Mouse (Mus musculus): Measurements from ENCODE around the gene Dcpp2. TPM values are rescaled to one million over a fixed set of nuclear protein-coding genes. Genes with fewer than 3 reads are reported as not detected.

The Dcpp2 gene
- polyA plus RNA-seq, 1 experiment from 2014 or later = not detected

- WGBS = 44% methylated on average over 5 of the region's 5 CpGs
- DNase-seq (ENCODE audit: low spot score) = peak; percentile 71
- Histone ChIP-seq H3K9ac (ENCODE audit: low read length) (no peak overlapping the region), H3K4me1 (ENCODE audit: control insufficient read depth, insufficient read depth, low read length) (no peaks in the 10 kb centered on the region), H3K27me3 (ENCODE audit: control insufficient read depth, insufficient read depth, low read length) (no peaks in the 10 kb centered on the region), H3K9me3 (ENCODE audit: control insufficient read depth, low read length) (no peaks in the 10 kb centered on the region), H3K36me3 (ENCODE audit: control insufficient read depth, insufficient read depth, low read length) (no peaks in the 10 kb centered on the region), H3K4me3 (ENCODE audit: low read depth, low read length) (no peak overlapping the region), H3K4me2 (ENCODE audit: low read depth) (no peak overlapping the region), H3K27ac (ENCODE audit: low read depth, low read length) (no peak overlapping the region)
- peak; percentile 53; the same call in 1 of the 2 replicates for ATAC-seq (ENCODE audit: insufficient read depth, low FRiP score, low TSS enrichment)
These were observed 27.4 kb upstream of the Dcpp2 start for GRCm38 (mm10) chr17:23853292-23853691.

- Histone ChIP-seq H3K4me1 (ENCODE audit: control insufficient read depth, insufficient read depth, low read length) (no peaks in the 10 kb centered on the region), H3K27me3 (ENCODE audit: control insufficient read depth, insufficient read depth, low read length) (no peaks in the 10 kb centered on the region), H3K27ac (ENCODE audit: low read depth, low read length) (no peak overlapping the region), H3K4me3 (ENCODE audit: low read depth, low read length) (no peak overlapping the region), H3K9me3 (ENCODE audit: control insufficient read depth, low read length) (no peaks in the 10 kb centered on the region), H3K4me2 (ENCODE audit: low read depth) (no peak overlapping the region), H3K9ac (ENCODE audit: low read length) (no peak overlapping the region), H3K36me3 (ENCODE audit: control insufficient read depth, insufficient read depth, low read length) (no peaks in the 10 kb centered on the region)
- WGBS = 90% methylated on average over 10 of the region's 10 CpGs
- ATAC-seq (ENCODE audit: insufficient read depth, low FRiP score, low TSS enrichment) (no peak), DNase-seq (ENCODE audit: low spot score) (no peak)
These were observed 26.4 kb upstream of the Dcpp2 start for GRCm38 (mm10) chr17:23854229-23854765.

DNA sequence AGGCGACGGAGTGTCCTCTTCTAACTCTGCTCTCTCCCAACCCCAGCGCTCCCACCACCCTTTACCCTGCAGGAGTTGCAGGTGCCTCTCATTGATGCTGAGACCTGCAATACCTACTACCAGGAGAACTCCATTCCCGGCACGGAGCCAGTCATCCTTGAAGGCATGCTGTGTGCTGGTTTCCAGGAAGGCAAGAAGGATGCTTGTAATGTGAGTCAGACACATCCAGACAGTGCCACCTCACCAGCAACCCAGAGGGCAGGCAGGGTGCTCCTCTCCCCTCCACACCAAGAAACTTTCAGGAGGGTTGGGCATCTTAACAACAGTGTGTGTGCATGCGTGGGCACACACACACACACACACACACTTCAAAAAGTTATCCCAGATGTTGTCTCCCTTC, 23.5 kb upstream of the Dcpp2 start:
- 80% methylated on average over 6 of the region's 6 CpGs for WGBS

DNA sequence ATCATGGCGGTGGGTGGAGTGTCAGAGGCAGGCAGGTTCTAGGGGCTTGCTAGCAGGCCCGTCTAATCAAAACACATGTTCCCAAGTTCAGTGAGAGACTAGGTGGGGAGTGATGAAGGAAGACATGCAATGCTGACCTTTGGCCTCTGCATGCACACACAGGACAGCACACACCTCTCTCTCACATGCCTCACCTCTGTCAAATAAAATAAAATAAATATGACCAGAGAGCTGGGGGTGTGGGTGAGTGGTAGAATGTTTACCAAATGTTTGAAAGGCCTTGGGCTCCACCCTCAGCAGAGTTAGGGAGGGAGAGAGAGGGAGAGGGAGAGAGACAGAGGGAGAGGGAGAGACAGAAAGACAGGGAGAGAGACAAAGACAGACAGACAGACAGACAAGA, 22.8 kb upstream of the Dcpp2 start:
- no peak for ATAC-seq (ENCODE audit: insufficient read depth, low FRiP score, low TSS enrichment)
- DNase-seq (ENCODE audit: low spot score) = no peak
- Histone ChIP-seq H3K9ac (ENCODE audit: low read length) (no peak overlapping the region), H3K27ac (ENCODE audit: low read depth, low read length) (no peak overlapping the region), H3K9me3 (ENCODE audit: control insufficient read depth, low read length) (no peaks in the 10 kb centered on the region), H3K27me3 (ENCODE audit: control insufficient read depth, insufficient read depth, low read length) (no peaks in the 10 kb centered on the region), H3K4me2 (ENCODE audit: low read depth) (no peak overlapping the region), H3K4me1 (ENCODE audit: control insufficient read depth, insufficient read depth, low read length) (no peaks in the 10 kb centered on the region), H3K4me3 (ENCODE audit: low read depth, low read length) (no peak overlapping the region), H3K36me3 (ENCODE audit: control insufficient read depth, insufficient read depth, low read length) (no peaks in the 10 kb centered on the region)
- 78% methylated on average over 2 of the region's 2 CpGs for WGBS

More for the DNA sequence above, 23.5 kb upstream of the Dcpp2 start:
- Histone ChIP-seq H3K27me3 (ENCODE audit: control insufficient read depth, insufficient read depth, low read length) (no peaks in the 10 kb centered on the region), H3K4me3 (ENCODE audit: low read depth, low read length) (no peak overlapping the region), H3K36me3 (ENCODE audit: control insufficient read depth, insufficient read depth, low read length) (no peaks in the 10 kb centered on the region), H3K9me3 (ENCODE audit: control insufficient read depth, low read length) (no peaks in the 10 kb centered on the region), H3K9ac (ENCODE audit: low read length) (no peak overlapping the region), H3K4me2 (ENCODE audit: low read depth) (no peak overlapping the region), H3K27ac (ENCODE audit: low read depth, low read length) (no peak overlapping the region), H3K4me1 (ENCODE audit: control insufficient read depth, insufficient read depth, low read length) (no peaks in the 10 kb centered on the region)
- DNase-seq (ENCODE audit: low spot score) (no peak), ATAC-seq (ENCODE audit: insufficient read depth, low FRiP score, low TSS enrichment) (no peak)

DNA sequence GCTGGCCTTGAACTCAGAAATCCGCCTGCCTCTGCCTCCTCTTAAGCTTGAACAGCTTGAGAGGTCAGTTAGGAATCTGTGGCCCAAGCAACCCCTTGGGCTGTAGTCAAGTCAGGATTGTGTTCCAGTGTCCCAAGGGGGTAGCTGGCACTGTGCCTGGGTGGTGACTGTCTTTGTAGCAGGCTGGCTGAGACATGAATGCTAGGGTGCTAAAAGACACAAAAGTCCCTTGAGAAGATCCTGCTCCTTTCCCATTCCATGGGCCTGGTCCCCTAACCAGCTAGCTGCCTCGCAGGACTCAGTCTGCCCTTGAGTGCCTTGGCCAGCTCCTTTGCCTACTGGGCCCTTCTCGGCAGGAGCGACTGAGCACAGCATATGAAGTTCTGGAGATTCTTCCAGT, 17.8 kb upstream of the Dcpp2 start:
- WGBS = 89% methylated on average over 4 of the region's 4 CpGs
- H3K4me2 ChIP-seq (ENCODE audit: low read depth) = no peak overlapping the region
- no peak overlapping the region for H3K27ac ChIP-seq (ENCODE audit: low read depth, low read length)
- no peak overlapping the region for H3K9ac ChIP-seq (ENCODE audit: low read length)
- no peaks in the 10 kb centered on the region for H3K36me3 ChIP-seq (ENCODE audit: control insufficient read depth, insufficient read depth, low read length)
- H3K27me3 ChIP-seq (ENCODE audit: control insufficient read depth, insufficient read depth, low read length) = no peaks in the 10 kb centered on the region
- H3K9me3 ChIP-seq (ENCODE audit: control insufficient read depth, low read length) = no peaks in the 10 kb centered on the region
- no peaks in the 10 kb centered on the region for H3K4me1 ChIP-seq (ENCODE audit: control insufficient read depth, insufficient read depth, low read length)
- ATAC-seq (ENCODE audit: insufficient read depth, low FRiP score, low TSS enrichment) (no peak), DNase-seq (ENCODE audit: low spot score) (no peak)
- no peak overlapping the region for H3K4me3 ChIP-seq (ENCODE audit: low read depth, low read length)

GRCm38 (mm10) chr17:23867756-23868155, 12.9 kb upstream of the Dcpp2 start, which contains the start of gene Prss21:
Gene Prss21 (plus strand): TSS chr17:23868056.
- Histone ChIP-seq H3K4me1 (ENCODE audit: control insufficient read depth, insufficient read depth, low read length) (no peaks in the 10 kb centered on the region), H3K9me3 (ENCODE audit: control insufficient read depth, low read length) (no peaks in the 10 kb centered on the region), H3K36me3 (ENCODE audit: control insufficient read depth, insufficient read depth, low read length) (no peaks in the 10 kb centered on the region), H3K4me2 (ENCODE audit: low read depth) (no peak within 1 kb of the TSS), H3K4me3 (ENCODE audit: low read depth, low read length) (no peak within 1 kb of the TSS; the same call in 1 of the 2 replicates), H3K9ac (ENCODE audit: low read length) (no peak within 1 kb of the TSS), H3K27me3 (ENCODE audit: control insufficient read depth, insufficient read depth, low read length) (no peaks in the 10 kb centered on the region), H3K27ac (ENCODE audit: low read depth, low read length) (no peak within 1 kb of the TSS)
- ATAC-seq (ENCODE audit: insufficient read depth, low FRiP score, low TSS enrichment) = no peak
- 79% methylated on average over 15 of the region's 15 CpGs for WGBS
- DNase-seq (ENCODE audit: low spot score) = no peak

DNA sequence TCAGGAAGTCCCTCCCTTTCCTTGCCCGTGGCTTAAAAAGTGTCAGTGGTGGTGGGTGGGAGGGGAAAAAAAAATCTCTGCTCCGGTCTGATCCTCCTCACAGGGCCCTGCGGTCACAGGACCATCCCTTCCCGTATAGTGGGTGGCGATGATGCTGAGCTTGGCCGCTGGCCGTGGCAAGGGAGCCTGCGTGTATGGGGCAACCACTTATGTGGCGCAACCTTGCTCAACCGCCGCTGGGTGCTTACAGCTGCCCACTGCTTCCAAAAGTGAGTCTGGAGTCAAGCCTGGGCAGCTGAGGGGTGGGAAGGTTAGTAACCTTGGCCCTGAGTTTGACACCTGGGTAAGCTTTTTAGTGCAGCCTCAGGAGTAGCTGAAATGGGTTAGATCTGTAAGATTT, 12.2 kb upstream of the Dcpp2 start:
- H3K27ac ChIP-seq (ENCODE audit: low read depth, low read length) = no peak overlapping the region
- H3K9ac ChIP-seq (ENCODE audit: low read length) = no peak overlapping the region
- H3K4me3 ChIP-seq (ENCODE audit: low read depth, low read length) = no peak overlapping the region
- no peaks in the 10 kb centered on the region for H3K9me3 ChIP-seq (ENCODE audit: control insufficient read depth, low read length)
- no peaks in the 10 kb centered on the region for H3K27me3 ChIP-seq (ENCODE audit: control insufficient read depth, insufficient read depth, low read length)
- ATAC-seq (ENCODE audit: insufficient read depth, low FRiP score, low TSS enrichment) = no peak
- no peak for DNase-seq (ENCODE audit: low spot score)
- H3K4me2 ChIP-seq (ENCODE audit: low read depth) = no peak overlapping the region
- no peaks in the 10 kb centered on the region for H3K4me1 ChIP-seq (ENCODE audit: control insufficient read depth, insufficient read depth, low read length)
- H3K36me3 ChIP-seq (ENCODE audit: control insufficient read depth, insufficient read depth, low read length) = no peaks in the 10 kb centered on the region
- 86% methylated on average over 11 of the region's 11 CpGs for WGBS

GRCm38 (mm10) chr17:23873884-23874856, 6.5 kb upstream of the Dcpp2 start:
- no peaks in the 10 kb centered on the region for H3K36me3 ChIP-seq (ENCODE audit: control insufficient read depth, insufficient read depth, low read length)
- ATAC-seq (ENCODE audit: insufficient read depth, low FRiP score, low TSS enrichment) (no peak), DNase-seq (ENCODE audit: low spot score) (peak; percentile 52)
- no peaks in the 10 kb centered on the region for H3K27me3 ChIP-seq (ENCODE audit: control insufficient read depth, insufficient read depth, low read length)
- no peak overlapping the region for H3K4me2 ChIP-seq (ENCODE audit: low read depth)
- 57% methylated on average over 8 of the region's 8 CpGs for WGBS
- H3K4me1 ChIP-seq (ENCODE audit: control insufficient read depth, insufficient read depth, low read length) = no peaks in the 10 kb centered on the region
- no peak overlapping the region for H3K4me3 ChIP-seq (ENCODE audit: low read depth, low read length)
- no peak overlapping the region for H3K27ac ChIP-seq (ENCODE audit: low read depth, low read length)
- no peaks in the 10 kb centered on the region for H3K9me3 ChIP-seq (ENCODE audit: control insufficient read depth, low read length)
- H3K9ac ChIP-seq (ENCODE audit: low read length) = no peak overlapping the region

DNA sequence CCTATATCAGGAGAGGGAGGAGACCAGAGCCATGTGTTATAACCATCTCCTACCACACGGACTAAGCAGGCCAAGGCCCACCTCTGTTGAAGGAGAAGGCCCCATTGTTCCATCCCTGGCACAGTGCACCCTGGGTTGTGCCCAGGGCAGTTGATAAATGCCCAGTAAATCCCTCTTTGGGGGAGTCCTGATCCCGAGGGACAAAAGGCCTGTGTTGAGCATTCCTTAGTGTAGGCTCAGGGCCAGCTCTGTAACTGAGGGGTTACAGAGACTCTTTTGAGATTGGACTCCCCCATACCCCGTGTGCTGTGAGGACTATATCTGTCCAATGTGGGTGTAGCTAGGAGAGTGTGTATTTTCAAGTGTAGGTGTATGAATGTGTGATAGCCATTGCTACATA, 3.9 kb upstream of the Dcpp2 start:
- no peak overlapping the region for H3K9ac ChIP-seq (ENCODE audit: low read length)
- no peak overlapping the region for H3K4me3 ChIP-seq (ENCODE audit: low read depth, low read length)
- H3K4me2 ChIP-seq (ENCODE audit: low read depth) = no peak overlapping the region
- no peaks in the 10 kb centered on the region for H3K36me3 ChIP-seq (ENCODE audit: control insufficient read depth, insufficient read depth, low read length)
- no peak for ATAC-seq (ENCODE audit: insufficient read depth, low FRiP score, low TSS enrichment)
- no peaks in the 10 kb centered on the region for H3K27me3 ChIP-seq (ENCODE audit: control insufficient read depth, insufficient read depth, low read length)
- DNase-seq (ENCODE audit: low spot score) = no peak
- no peak overlapping the region for H3K27ac ChIP-seq (ENCODE audit: low read depth, low read length)
- 63% methylated on average over 3 of the region's 3 CpGs for WGBS
- H3K9me3 ChIP-seq (ENCODE audit: control insufficient read depth, low read length) = no peaks in the 10 kb centered on the region
- H3K4me1 ChIP-seq (ENCODE audit: control insufficient read depth, insufficient read depth, low read length) = no peaks in the 10 kb centered on the region

Data from neural tube, embryonic 11.5 days (tissue).